Mouse (Mus musculus) left cerebral cortex, postnatal 14 days (tissue): ENCODE data around the gene Adamts13. TPM values are rescaled to one million over a fixed set of nuclear protein-coding genes. Genes with fewer than 3 reads are reported as not detected.

Source experiments
- DNase-seq, 2 experiments: peaks; one replicate each; pipeline ENCODE4 v3.0.0; 2021 to 2022; ENCODE audit warnings: low spot score in 2 of 2, mixed read lengths in 1 of 2
- intact Hi-C: fragments of 180-260 bp; cut with DNase I; formaldehyde crosslinking; loops from one replicate; pipeline ENCODE4 v1.15.1; 2025
- total RNA-seq, 2 experiments: library from RNA; stranded (reverse); gene quantifications; 2 replicates each; pipeline ENCODE4 v1.2.3; 2021

Adamts13 gene
- total RNA-seq, 2 experiments from 2014 or later = 2.0 to 2.7 TPM

- intact Hi-C loops = loop anchor here (10.0 kb wide), 1 partner anchor 112 kb away; the partner anchor contains the start of genes Med22, Rpl7a, Surf1 and Surf2
- DNase-seq = no peak
These were observed 53.1 kb downstream of the Adamts13 start for GRCm38 (mm10) chr2:27026332-27026731.

- intact Hi-C loops = loop anchor here (10.0 kb wide), 1 partner anchor 112 kb away; the partner anchor contains the start of genes Med22, Rpl7a, Surf1 and Surf2
- DNase-seq = no peak
These were observed 53.8 kb downstream of the Adamts13 start for GRCm38 (mm10) chr2:27026857-27027617.

- DNase-seq = peak; percentile 94
- intact Hi-C loops = loop anchor here (10.0 kb wide), 1 partner anchor 113 kb away; the partner anchor contains the start of genes Med22, Rpl7a, Surf1 and Surf2
These were observed 54.6 kb downstream of the Adamts13 start, which contains the start of gene Slc2a6 for GRCm38 (mm10) chr2:27027618-27028436. Slc2a6 (minus strand) TSS chr2:27027998.

- no peak for DNase-seq
- intact Hi-C loops = loop anchor here (10.0 kb wide), 1 partner anchor 114 kb away; the partner anchor contains the start of genes Med22, Rpl7a, Surf1 and Surf2
These were observed 55.3 kb downstream of the Adamts13 start for GRCm38 (mm10) chr2:27028437-27029015.

- intact Hi-C loops = no loop called here
- DNase-seq = no peak
These were observed 59.1 kb downstream of the Adamts13 start for GRCm38 (mm10) chr2:27032361-27032760.

DNA sequence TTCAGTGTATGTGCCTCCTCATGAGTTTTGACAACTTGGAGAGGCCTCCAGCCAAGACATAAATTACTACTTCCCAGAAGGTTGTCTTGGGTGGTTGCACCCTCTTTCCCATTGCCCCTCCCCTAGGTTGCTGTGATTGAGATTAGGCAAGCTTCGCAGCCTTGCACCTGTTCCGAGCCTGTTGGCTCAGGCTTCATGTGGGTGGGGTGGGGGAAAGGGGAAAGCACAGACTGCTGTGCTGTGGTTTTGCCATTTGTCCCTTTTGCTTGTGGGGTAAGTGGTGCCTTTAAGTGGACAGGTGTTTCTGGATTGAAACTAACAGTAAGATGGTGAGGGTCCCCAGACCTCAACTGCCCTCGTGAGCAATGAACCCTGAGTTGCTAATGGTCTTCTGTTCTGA is 62.8 kb downstream of the Adamts13 start:
- intact Hi-C loops = loop anchor here (5.0 kb wide), 1 partner anchor 189 kb away; no protein-coding TSS in a partner anchor
- no peak for DNase-seq

DNA sequence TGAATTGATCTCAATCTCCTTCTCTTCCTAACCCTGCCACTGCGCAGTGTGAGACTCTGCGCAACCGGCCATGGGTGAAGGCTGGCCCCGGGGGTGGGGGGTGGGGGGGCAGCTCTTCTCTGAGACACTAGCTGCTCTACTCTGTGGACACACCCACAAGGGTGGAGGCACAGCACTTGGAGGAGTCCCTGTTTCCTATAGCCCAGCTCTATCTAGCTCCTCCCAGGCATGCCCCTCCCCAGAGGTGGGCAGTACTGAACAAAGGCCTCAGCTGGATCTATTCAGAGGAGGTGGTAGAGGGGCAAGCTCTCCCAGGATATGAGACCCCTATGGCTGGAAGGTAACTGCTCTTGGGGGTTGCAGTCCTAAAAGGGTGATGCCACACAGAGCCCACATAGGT is 63.8 kb downstream of the Adamts13 start:
- DNase-seq = no peak
- intact Hi-C loops = loop anchor here (5.0 kb wide), 1 partner anchor 190 kb away; no protein-coding TSS in a partner anchor

- intact Hi-C loops = loop anchor here (2.0 to 5.0 kb wide), 2 partner anchors 108 to 191 kb away; no protein-coding TSS in a partner anchor
- DNase-seq = peak; percentile 84 to 87
These were observed 65.4 kb downstream of the Adamts13 start for GRCm38 (mm10) chr2:27038596-27038995.

DNA sequence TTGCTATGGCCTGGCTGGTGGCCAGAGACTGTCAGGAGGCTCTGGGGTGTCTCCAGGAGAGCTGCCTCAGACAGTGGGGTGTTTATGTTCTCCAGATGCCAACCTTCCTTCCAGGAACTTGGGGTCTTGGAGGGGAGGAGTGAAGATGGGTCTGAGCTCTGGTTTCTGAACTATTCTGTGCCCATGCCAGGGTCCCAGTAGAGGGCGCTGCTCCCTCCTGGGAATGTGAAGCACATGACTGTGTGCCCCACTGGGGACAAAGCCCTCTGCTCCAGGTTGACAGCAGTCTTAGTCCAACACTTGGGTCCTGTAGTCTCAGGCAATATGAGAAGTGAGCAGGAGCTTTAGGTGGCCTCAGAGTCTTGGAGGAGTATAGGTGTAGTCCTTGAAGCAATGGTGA is 66.1 kb downstream of the Adamts13 start:
- intact Hi-C loops = loop anchor here (2.0 to 5.0 kb wide), 2 partner anchors 108 to 192 kb away; no protein-coding TSS in a partner anchor
- DNase-seq = peak in 1 of 2 experiments; percentile 36

DNA sequence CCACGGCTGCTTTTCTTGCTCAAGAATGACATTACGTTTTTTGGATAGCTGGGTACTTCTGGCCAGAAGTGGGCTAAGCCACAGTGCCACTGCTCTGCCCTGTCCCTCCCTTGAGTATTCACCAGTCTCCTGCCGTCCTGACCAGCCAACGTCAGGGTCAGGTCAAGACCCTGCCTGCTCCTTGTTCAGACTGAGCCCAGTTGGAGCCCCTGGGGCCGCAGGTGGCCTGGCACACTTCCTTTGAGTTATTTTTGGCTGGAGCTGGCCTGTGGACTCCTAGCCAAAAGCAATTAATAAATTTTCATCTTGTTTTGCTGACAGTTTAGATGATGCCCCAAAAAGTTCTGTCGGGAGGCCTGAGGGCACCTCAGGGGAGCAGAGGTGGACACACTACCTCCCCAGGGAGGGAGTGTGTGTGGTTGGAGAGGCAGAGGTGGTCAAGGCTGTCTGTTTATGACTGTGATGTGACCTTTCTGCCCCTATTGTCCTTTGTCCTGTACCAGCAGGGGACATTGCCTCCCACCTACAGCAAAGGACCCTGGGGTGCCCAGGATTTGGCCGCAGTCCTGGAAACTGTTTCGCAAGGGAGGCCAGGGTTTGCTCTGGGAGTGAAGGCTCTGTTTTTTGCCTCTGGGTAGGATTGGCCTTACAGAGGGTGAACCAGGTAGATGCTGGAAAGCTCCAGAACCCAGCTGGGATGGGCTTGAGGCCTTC is 69.1 kb downstream of the Adamts13 start:
- intact Hi-C loops = loop anchor here (5.0 kb wide), 1 partner anchor 80 kb away; no protein-coding TSS in a partner anchor
- no peak for DNase-seq

DNA sequence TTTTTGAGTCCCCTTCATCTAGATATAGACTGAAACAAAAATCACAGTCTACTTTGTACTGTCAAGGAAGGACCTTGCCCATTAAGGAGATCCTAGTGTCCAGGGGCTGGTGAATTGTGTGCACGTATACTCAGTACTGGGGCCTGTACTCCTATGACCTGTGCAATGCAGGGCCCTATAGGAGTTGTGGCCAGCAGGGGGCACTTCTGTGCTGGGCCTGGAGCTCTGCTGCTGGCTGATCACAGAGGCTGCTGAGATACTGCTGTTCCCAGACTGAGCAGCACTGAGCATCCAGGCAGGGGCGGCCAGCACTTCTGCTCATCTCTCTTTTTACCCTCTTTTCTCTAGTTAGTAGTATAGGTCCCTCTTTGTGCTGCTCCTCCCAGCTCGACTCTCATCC is 70.2 kb downstream of the Adamts13 start:
- intact Hi-C loops = loop anchor here (1.0 to 5.0 kb wide), 2 partner anchors 79 to 192 kb away; no protein-coding TSS in a partner anchor
- DNase-seq = peak; percentile 93 to 95

GRCm38 (mm10) chr2:27044166-27044565 is 71.0 kb downstream of the Adamts13 start:
- DNase-seq = no peak
- intact Hi-C loops = loop anchor here (5.0 kb wide), 1 partner anchor 78 kb away; no protein-coding TSS in a partner anchor

GRCm38 (mm10) chr2:27044641-27045040 is 71.4 kb downstream of the Adamts13 start:
- no peak for DNase-seq
- intact Hi-C loops = loop anchor here (5.0 kb wide), 1 partner anchor 78 kb away; no protein-coding TSS in a partner anchor

DNA sequence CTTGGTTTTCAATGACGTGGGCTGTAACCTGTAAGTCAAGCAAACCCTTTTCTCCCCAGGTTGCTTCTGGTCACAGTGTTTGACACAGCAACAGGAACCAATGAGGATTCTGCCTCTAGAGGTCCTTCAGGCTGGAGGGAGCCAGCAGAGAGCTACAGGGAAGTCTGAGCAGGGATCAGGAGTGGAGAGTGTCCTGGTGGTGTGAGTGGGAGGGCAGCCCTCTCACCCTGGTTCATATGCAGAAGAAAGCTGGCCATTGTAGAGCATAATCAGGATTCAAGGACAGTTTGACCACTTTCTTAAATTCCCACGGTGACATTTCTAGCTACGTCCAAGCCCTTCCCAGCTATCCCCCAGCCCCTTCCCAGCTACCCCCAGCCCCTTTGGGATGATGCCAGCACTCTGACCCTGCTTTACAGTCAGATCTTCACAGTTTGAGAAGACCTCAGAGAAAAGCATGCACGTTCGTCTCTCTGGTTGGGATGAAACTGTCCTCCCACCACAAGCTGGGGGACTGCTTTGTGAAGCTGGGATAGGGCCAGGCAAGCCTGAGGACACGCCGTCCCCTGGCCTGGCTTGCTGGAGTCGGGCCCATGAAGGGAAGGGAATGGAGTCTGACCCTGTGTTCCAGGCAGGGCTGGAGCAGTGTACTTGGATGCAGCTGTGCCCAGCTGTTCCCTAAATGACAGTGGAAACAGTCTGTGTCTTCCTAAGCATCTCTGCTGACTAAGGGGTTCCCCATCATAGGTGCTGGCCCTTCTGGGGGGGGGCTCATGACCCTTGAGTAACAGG is 73.0 kb downstream of the Adamts13 start:
- DNase-seq = no peak
- intact Hi-C loops = no loop called here

- DNase-seq = no peak
- intact Hi-C loops = no loop called here
These were observed 76.2 kb downstream of the Adamts13 start for GRCm38 (mm10) chr2:27049408-27049807.

DNA sequence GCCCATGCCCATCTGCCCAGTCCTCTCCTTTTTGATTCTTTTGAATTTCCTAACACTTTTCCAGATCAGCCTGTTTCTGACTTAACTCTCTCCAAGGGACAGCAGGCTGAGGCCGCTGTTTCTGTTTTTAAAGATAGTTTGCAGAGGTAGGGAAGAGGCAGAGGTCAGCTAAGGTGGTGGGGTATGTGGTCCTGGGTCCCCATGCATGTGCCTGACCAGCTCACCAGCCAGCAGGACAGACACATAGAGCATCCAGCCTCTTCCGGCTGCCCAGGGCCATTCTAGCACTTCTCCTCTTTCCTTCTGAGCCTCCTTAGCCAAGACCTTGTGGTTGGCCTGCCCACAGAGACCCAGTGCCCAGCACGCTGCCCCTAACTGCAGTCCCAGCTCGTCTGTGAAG is 85.0 kb downstream of the Adamts13 start:
- intact Hi-C loops = no loop called here

DNA sequence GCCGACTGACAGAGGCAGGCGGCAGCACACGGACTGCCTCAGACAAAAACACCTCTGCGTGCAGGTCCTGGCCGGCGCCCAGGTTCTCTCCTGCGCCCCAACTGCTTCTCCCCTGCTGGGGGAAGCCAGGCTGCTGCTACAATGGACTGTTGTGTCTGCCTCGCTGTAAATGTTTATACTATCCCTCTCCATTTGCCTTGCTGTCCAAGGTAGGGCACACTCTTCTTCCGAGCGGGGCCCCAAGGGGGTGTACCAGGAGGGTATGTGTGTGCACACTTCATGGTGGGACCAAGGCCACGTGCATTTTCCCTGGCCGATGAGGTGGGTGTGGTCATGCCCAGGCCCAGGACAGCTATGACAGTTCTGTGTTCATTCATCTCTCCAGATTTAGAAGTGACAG is 85.5 kb downstream of the Adamts13 start:
- DNase-seq = no peak
- intact Hi-C loops = no loop called here

More for the DNA sequence above, 85.0 kb downstream of the Adamts13 start:
- no peak for DNase-seq

DNA sequence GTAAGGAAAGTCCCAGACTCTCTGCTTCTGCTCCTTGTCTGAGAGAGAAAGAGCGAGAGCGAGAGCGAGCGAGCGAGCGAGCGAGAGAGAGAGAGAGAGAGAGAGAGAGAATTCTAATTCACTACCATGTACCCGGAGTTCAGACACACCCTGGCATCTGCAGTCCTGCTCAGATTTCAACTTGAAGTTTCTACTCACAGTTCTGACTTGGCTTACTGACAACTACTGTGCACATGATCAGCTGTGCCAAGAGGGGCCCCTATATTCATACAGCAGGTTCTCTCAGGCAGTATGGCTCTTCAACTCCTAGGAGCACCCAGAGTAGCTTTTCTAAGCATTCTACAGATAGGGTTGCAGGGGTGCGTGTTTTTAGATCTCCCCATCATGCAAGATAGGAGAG is 86.0 kb downstream of the Adamts13 start:
- DNase-seq = no peak
- intact Hi-C loops = no loop called here
